Mouse (Mus musculus): ENCODE measurements around the gene Fn3krp. TPM values are rescaled to one million over a fixed set of nuclear protein-coding genes. Genes with fewer than 3 reads are reported as not detected.

Gene Fn3krp
- total and polyA plus RNA-seq, 3 experiments, result 6.8 to 77.1 (median 25.9) TPM

DNA sequence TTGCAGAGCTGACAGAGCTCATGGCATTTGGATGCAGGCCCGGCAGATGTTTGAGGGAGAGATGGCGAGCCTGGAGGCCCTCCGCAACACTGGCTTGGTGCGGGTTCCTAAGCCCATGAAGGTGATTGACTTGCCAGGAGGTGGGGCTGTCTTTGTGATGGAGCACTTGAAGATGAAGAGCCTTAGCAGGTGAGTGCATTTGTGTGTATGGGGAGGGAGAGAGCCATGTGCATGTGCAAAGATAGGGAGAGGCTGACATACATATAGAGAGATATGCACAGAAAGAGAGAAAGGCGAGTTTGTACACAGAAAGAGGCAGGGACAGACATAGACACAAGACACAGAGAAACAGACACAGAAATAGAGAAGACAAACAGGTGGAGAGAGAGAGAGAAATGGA is 16.0 kb downstream of the Fn3krp start:
- Histone ChIP-seq H3K27me3 (ENCODE audit: control insufficient read depth in 1 of 2, insufficient read depth in 2 of 2, low read length in 2 of 2) (no peaks in the 10 kb centered on the region), H3K9ac (ENCODE audit: control insufficient read depth, low read depth, low read length, poor library complexity, severe bottlenecking) (no peak overlapping the region), H3K79me2 (ENCODE audit: control insufficient read depth, insufficient read depth, low read length, poor library complexity) (no peaks in the 10 kb centered on the region), H3K27ac (ENCODE audit: control insufficient read depth, low read depth, low read length) (no peak overlapping the region), H3K4me3 (ENCODE audit: control insufficient read depth in 1 of 2, insufficient read depth in 1 of 2, low read depth in 2 of 2, low read length in 2 of 2) (no peak overlapping the region), H3K4me1 (ENCODE audit: control insufficient read depth in 1 of 2, insufficient read depth in 2 of 2, low read length in 2 of 2) (peaks cover 10 to 18% of the 10 kb centered on the region in 2 experiments), H3K9me3 (replicated peaks; ENCODE audit: insufficient read depth, low read length) (no peaks in the 10 kb centered on the region), H3K36me3 (ENCODE audit: control insufficient read depth in 1 of 2, insufficient read depth in 2 of 2, low read length in 2 of 2) (peaks cover 0 to 16% of the 10 kb centered on the region in 2 experiments; a peak in 2 of 4 replicates)
- no peak for DNase-seq (ENCODE audit: low read depth, low spot score)
- TF ChIP-seq TAL1 (IDR thresholded peaks at IDR 0.05; ENCODE audit: low read length) (no peak), POLR2A (IDR thresholded peaks at IDR 0.05; ENCODE audit: control insufficient read depth in 1 of 2, insufficient read depth in 1 of 2, low read depth in 1 of 2, low read length in 2 of 2, poor library complexity in 1 of 2) (no peak), NELFE (IDR thresholded peaks at IDR 0.05; ENCODE audit: low read depth, low read length) (no peak), GATA1 (IDR thresholded peaks at IDR 0.05; ENCODE audit: low read depth, low read length) (no peak), ZMIZ1 (IDR thresholded peaks at IDR 0.05; ENCODE audit: low read depth, low read length) (no peak), MEF2A (IDR thresholded peaks at IDR 0.05; ENCODE audit: extremely low read depth, insufficient replicate concordance, low read depth, low read length, poor library complexity, severe bottlenecking) (no peak), ELF1 (IDR thresholded peaks at IDR 0.05; ENCODE audit: low read depth, low read length) (no peak), ZNF384 (IDR thresholded peaks at IDR 0.05; ENCODE audit: low read depth, low read length) (no peak), MYC (IDR thresholded peaks at IDR 0.05; ENCODE audit: low read depth, low read length) (no peak), USF1 (IDR thresholded peaks at IDR 0.05; ENCODE audit: low read depth, low read length) (no peak), RCOR1 (IDR thresholded peaks at IDR 0.05; ENCODE audit: low read depth, low read length) (no peak), GABPA (IDR thresholded peaks at IDR 0.05; ENCODE audit: low read depth, low read length) (no peak), EP300 (IDR thresholded peaks at IDR 0.05; ENCODE audit: low read depth in 1 of 2, low read length in 2 of 2) (no peak), MAX (IDR thresholded peaks at IDR 0.05; ENCODE audit: low read length) (no peak), BHLHE40 (IDR thresholded peaks at IDR 0.05; ENCODE audit: borderline replicate concordance, low read depth, low read length) (no peak), TCF12 (IDR thresholded peaks at IDR 0.05; ENCODE audit: low read depth, low read length) (no peak)

DNA sequence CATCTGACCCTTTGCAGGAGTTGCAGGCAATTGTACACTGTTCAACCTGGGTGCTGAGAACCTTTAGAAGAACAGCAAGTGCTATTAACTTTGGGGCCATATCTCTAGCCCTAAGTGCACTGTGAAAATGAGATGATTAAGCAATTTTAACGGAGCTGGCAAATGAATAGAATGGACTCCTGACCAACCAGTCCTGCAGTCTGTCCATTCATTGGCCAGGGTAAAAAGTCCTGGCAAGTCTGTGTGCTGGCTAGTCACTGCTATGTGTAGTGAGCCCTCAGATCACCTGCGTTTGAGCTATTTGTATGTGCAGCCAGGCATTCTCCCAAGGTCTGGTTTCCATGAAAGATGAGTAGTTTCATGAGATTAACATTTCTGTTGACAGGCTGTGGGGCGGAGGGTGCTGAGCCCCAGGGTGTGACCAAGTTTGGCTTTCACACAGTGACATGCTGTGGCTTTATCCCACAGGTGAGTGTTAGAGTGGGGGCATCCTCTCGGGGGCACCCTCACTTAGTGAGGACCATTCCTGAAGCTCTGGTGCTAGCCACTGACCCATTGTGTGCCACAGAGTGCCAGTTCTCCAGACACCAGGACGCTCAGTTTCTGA is 18.6 kb downstream of the Fn3krp start:
- no peaks in the 10 kb centered on the region for H3K79me2 ChIP-seq (ENCODE audit: control insufficient read depth, insufficient read depth, low read length, poor library complexity)
- no peaks in the 10 kb centered on the region for H3K9me3 ChIP-seq (replicated peaks; ENCODE audit: insufficient read depth, low read length)
- no peak for TF ChIP-seq POLR2AphosphoS5 (IDR thresholded peaks at IDR 0.05; ENCODE audit: borderline replicate concordance, low read depth, low read length)
- no peak for TF ChIP-seq MAFK (IDR thresholded peaks at IDR 0.05; ENCODE audit: borderline replicate concordance, low read depth, low read length)
- TF ChIP-seq CHD2 (IDR thresholded peaks at IDR 0.05; ENCODE audit: low read length), result no peak
- TF ChIP-seq NELFE (IDR thresholded peaks at IDR 0.05; ENCODE audit: low read depth, low read length), result no peak
- TF ChIP-seq SIN3A (IDR thresholded peaks at IDR 0.05; ENCODE audit: low read length), result no peak
- TF ChIP-seq CHD1 (IDR thresholded peaks at IDR 0.05; ENCODE audit: low read depth, low read length), result no peak
- TF ChIP-seq RCOR1 (IDR thresholded peaks at IDR 0.05; ENCODE audit: low read depth, low read length), result no peak
- no peak for TF ChIP-seq ETS1 (IDR thresholded peaks at IDR 0.05; ENCODE audit: low read depth, low read length)
- no peak for TF ChIP-seq POLR2AphosphoS2 (IDR thresholded peaks at IDR 0.05; ENCODE audit: low read length)
- TF ChIP-seq BHLHE40 (IDR thresholded peaks at IDR 0.05; ENCODE audit: borderline replicate concordance, low read depth, low read length), result no peak
- no peak for TF ChIP-seq JUND (IDR thresholded peaks at IDR 0.05; ENCODE audit: low read depth, low read length)
- H3K4me1 ChIP-seq (ENCODE audit: control insufficient read depth in 1 of 2, insufficient read depth in 2 of 2, low read length in 2 of 2), result no peaks in the 10 kb centered on the region; a peak in 1 of 4 replicates
- peaks cover 3 to 6% of the 10 kb centered on the region in 2 experiments; a peak in 3 of 4 replicates for H3K27me3 ChIP-seq (ENCODE audit: control insufficient read depth in 1 of 2, insufficient read depth in 2 of 2, low read length in 2 of 2)
- no peak for DNase-seq (ENCODE audit: low read depth, low spot score)
- no peak overlapping the region for H3K9ac ChIP-seq (ENCODE audit: control insufficient read depth, low read depth, low read length, poor library complexity, severe bottlenecking)
- H3K27ac ChIP-seq (ENCODE audit: control insufficient read depth, low read depth, low read length), result no peak overlapping the region
- no peaks in the 10 kb centered on the region for H3K36me3 ChIP-seq (ENCODE audit: control insufficient read depth in 1 of 2, insufficient read depth in 2 of 2, low read length in 2 of 2)
- H3K4me3 ChIP-seq (ENCODE audit: control insufficient read depth in 1 of 2, insufficient read depth in 1 of 2, low read depth in 2 of 2, low read length in 2 of 2), result no peak overlapping the region

Measured in MEL (cell line).